Mouse (Mus musculus): Measurements from ENCODE around the gene Hist3h2a.
"Not testable (repeated sequence)": the region's sequence is repeated elsewhere in the genome, so short reads cannot be mapped to it uniquely, and the experiment has no call there.

The Hist3h2a gene

DNA sequence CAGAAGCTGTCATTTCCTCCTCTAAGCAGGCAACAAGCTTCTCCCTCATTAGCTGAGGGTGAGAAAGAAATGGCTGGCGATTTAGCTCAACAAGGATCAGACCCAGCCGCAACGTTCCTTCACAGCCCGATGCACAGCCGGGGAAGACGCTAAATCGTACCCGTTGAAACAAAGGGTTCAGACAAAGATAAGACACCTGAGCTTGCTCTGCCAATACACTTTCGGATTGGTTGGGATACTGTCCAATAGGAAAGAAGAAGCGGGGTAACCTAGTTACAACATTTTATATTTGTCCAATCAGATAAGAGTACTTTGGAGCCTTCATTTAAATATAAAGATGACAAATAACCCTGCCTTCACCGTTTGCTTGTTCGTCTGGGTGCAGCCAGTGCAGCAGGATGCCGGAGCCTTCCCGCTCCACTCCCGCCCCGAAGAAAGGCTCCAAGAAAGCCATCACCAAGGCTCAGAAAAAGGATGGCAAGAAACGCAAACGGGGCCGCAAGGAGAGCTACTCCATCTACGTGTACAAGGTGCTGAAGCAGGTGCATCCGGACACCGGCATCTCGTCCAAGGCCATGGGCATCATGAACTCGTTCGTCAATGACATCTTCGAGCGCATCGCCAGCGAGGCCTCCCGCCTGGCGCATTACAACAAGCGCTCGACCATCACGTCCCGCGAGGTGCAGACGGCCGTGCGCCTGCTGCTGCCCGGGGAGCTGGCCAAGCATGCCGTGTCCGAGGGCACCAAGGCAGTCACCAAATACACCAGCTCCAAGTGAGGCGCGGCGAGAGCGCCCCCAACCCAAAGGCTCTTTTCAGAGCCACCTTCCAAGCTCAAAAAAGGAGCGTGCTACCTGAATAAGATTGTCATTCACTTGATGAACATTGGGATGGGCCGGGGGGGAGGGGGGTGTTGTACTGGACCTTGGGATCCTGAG lies 5.7 kb upstream of the Hist3h2a start, which contains the start of gene Hist3h2ba:
Gene Hist3h2ba, plus strand, starts transcription at position 379 of the 938 bp plus-strand sequence.
- DNase-seq, result peak in 1 of 2 experiments; percentile 24

GRCm38 (mm10) chr11:58949480-58950431 lies 4.7 kb upstream of the Hist3h2a start:
- no peak for DNase-seq

- no peak for DNase-seq
Measured at GRCm38 (mm10) chr11:58951210-58951609, 3.3 kb upstream of the Hist3h2a start.

DNA sequence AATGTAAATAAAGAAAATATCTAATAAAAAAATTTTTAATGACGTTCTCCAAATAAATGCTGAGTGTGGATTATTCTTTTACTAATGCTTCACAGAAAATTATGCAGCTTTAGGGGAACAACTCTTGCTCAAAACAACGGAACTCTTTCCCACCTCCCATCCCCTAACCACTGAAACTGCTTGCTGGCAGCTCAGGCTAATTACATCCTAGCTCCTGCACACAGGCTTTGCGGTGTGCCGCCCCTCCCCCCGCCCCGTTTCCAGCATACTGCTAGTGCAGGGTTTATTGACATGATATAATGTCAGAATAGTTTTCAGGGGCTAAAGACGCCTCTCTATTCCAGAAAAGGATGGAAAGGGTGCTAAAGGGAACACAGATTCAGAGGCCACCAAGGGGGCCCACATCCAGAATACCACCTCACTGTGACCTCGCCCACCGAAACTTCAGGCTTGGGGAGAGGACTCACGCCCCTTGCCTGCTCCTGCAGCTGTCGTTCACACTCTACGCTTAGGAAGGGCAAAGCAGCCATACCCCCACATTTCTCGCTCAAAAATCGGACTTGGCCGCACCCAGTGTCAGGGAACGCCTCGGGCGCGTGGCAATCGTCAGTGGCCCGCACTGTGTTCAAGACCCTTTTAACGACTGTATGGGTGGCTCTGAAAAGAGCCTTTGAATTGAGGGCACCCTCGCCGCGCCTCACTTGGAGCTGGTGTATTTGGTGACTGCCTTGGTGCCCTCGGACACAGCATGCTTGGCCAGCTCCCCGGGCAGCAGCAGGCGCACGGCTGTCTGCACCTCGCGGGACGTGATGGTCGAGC lies 925 bp upstream of the Hist3h2a start:
- no peak for DNase-seq

GRCm38 (mm10) chr11:58954170-58954419 lies 390 bp upstream of the Hist3h2a start:
- DNase-seq, result not testable (repeated sequence)

DNA sequence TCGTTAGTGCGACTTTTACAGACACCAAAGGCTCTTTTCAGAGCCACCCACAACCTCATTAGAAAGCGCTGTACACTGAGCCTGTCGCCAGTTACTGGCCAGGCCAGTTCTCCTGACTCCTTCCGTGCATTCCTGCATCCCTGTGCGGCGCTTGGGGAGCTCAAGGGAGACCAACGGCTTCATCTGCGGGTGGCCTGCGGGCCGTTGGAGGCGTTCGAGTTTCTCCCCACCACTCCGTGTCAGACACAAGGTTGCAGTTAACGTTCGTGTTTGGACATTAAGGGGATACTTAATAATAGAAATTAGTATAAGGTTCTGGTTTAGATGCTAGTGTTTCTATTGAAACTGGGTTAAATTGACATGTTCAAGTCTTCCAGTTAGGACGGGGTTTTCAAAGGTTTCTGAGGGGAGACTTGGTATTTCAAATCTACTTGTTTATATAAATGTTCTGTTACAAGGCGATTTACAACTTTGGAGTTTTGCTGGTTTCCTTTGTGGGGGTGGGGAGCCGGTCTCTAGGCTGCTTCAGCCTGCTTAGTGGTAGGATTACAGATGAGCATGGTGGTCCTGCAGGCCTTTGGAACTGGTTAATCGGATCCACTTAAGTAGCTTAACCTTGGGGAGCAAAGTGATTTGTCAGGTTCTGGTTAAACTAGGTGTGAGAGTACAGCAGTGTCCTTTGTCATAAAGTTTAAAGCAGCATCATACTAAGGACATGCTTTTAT lies 820 bp downstream of the Hist3h2a start:
- DNase-seq, result no peak

GRCm38 (mm10) chr11:58955868-58956257 lies 1.4 kb downstream of the Hist3h2a start:
- no peak for DNase-seq

GRCm38 (mm10) chr11:58957226-58957914 lies 2.9 kb downstream of the Hist3h2a start:
- DNase-seq, result no peak

DNA sequence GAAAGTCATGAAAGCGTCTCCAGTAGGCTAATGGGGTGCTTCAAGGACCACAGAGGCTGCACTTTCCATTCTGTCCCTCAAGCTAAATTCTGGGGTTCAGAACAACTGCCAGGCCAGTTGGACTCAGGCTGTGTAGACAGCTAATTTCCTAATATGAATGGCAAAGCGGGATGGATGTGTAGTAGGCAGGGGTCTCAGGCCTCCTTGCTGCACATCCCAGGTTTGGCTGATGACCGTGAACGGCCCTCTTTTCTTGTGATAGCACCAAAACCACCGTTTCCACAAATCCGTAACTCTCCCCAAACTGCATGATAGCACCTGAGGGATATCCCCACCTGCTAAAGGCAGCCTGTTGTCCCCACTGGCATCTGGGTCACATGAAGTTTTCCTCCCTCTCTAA lies 4.1 kb downstream of the Hist3h2a start:
- no peak for DNase-seq

GRCm38 (mm10) chr11:58959186-58959825 lies 4.8 kb downstream of the Hist3h2a start:
- no peak for DNase-seq

DNA sequence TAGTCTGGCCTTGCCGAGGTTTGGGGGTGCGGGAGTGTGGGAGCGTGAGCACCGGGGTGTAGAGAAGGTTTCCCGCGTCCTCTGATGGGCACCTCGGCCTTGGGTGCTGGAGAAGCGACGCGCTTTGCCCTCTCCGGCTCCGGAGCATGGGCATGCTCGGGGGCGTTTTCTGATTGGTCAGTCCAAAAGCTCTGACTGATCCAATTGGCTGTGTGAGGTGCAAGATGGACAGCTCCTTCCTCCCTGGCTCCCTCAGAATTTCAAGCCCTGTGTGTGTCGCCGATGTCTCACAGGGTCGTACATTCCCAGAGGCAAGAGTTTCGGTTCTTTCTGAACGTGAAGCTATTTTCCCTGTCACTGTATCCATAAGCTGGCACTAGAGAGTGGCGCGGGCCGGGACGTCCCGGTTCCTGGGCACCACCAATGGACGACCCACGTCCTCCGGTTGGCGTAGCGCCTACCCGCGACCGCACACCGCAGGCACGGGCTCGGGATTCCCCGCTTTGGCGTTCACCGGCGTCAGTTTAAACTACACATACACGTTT lies 5.5 kb downstream of the Hist3h2a start:
- peak; percentile 82 to 86 for DNase-seq

DNA sequence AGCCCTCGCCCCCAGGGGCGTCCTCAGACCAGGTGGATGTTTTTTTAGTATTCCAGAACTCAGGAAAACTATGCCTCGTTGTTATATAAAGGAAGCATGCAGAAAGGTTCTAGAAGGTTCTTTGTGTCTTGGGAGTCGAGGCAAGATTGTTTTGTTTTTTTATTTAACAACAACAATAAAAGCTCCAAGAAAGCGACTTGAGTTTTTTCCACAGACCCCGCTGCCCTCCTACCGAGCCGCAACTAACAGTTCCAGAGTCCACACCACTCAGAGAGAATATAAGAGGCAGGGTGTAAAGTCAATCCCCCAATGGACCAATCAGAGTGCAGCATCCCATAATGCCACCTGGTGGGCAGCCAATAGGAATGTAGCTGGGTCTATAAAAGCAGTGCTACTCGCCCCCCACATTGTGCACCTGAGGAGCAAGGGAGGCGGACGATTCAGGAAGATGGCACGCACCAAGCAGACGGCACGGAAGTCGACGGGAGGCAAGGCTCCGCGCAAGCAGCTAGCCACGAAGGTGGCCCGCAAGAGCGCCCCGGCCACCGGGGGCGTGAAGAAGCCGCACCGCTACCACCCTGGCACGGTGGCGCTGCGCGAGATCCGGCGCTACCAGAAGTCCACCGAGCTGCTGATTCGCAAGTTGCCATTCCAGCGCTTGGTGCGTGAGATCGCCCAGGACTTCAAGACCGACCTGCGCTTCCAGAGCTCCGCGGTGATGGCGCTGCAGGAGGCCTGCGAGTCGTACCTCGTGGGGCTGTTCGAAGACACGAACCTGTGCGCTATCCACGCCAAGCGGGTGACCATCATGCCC lies 7.1 kb downstream of the Hist3h2a start:
- no peak for DNase-seq

- peak; percentile 57 to 71 for DNase-seq
Measured at GRCm38 (mm10) chr11:58963543-58963942, 9.1 kb downstream of the Hist3h2a start.

DNA sequence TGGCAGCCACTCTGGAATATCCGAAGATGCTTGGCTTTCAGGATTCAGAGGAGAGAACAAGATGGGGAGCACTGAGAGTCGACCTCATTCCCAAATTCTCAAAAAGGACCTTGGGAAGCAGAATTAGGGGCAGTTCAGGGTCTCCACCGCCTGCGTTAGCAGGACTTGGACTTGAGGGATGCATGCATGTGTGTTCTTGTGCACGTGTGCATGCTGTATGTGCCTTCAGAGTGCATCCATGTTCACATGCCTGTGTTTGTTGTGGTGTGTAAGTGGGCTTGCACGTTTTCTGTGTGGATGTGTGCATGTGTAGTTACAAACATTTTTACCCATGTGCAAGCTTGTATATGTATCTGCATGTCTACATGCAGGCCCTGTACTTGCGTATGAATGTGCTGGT lies 9.7 kb downstream of the Hist3h2a start:
- DNase-seq, result no peak

GRCm38 (mm10) chr11:58965001-58965760 lies 10.7 kb downstream of the Hist3h2a start:
- no peak for DNase-seq

DNA sequence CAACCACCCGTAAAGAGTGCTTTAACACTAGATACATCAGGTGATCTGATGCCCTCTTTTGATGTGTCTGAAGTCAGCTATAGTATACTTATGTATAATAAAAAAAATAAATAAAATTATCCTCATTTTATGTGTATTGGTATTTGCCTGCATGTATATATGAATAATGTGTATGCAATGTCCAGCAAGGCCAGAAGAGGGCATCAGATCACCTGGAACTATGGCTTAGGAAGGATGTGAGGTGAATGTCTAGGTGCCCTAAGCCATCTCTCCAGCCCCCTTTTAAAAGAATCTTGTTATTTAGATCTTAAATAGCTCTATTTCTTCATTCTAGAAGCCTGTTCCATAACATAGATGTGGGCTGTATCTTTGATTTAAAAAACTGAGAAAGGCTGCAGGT lies 12.9 kb downstream of the Hist3h2a start:
- peak in 1 of 2 experiments; percentile 50 for DNase-seq

- no peak for DNase-seq
Measured at GRCm38 (mm10) chr11:58968551-58968950, 14.1 kb downstream of the Hist3h2a start.

DNA sequence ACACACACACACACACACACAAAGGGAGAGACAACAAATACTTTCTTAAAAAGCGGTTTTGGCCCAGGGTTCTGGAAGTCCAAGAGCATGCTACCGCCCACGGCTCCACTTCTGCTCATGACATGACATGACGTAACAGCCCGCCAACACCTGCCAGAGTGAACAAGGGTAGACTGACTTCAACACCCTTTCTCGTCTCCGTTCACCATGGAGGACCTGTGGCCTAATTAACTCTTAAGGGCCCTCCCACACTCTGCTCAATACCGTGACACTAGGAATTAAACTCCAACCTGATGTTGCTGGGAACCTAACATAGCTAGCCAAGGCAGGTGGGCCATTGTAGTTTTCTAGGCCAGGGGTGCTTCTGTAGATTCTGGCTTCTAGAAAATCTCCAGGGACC lies 14.5 kb downstream of the Hist3h2a start:
- no peak for DNase-seq

DNA sequence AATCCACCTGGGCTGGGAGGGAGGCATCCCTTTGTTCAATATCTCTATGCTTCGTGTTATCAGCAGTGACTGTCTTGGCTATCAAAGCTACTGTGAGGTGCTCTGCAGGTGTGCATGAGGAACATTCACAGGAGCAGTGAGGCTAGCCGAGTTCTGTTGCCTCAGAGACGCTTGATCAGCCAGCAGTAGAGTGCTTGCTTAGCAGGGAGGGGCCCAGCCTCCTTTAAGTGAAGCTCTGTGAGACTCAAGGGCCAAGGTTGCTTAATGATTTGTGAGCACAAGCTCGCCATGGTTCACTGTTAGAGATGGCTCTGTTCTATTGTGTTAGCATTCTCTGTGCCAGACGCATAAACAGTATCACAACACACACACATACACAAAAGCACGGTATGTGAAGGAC lies 15.2 kb downstream of the Hist3h2a start:
- DNase-seq, result peak; percentile 83 to 89
